Mouse (Mus musculus): Measurements from ENCODE around the gene Tiprl.
A peak's percentile ranks its signal among the peaks of the same experiment; 100 is the strongest.

DNA sequence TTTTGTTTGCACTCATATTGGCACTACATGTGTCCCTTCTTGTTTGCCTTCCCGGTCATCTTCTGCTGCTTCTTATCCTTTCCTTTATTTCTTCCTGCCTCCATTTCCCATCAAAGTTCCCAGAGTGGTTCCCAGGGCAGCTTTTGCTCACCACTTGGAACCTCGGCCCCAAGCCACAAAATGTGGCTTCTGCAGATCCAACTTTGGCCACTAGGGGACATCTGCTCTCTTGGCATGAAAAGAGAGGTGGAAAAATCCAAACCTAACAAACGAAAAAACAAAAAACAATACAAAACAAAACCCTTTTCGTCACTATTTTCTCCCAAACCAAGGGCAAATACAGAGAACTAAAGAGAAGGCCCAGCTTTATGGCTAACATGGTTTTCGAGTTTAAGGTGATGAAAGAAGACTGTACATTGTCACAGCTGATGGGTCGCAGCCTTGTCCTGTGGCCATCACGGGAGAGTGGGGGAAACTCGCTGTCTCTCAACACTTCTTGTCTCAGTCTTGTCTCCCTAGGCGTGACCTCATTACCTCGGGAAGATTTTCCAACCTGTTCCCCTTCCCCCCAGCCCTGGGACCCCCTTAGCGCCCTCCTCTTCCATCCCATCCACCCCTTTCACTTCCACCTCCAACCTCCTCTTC lies 15.4 kb upstream of the Tiprl start:
- peak; percentile 96 for TF ChIP-seq CTCF (conservative IDR thresholded peaks at IDR 0.05; ENCODE audit: low read length)
- TF ChIP-seq NANOG (IDR thresholded peaks at IDR 0.05; ENCODE audit: borderline replicate concordance, low read length): no peak
- TF ChIP-seq POU5F1 (IDR thresholded peaks at IDR 0.05; ENCODE audit: borderline replicate concordance, low read length): no peak
